Mouse (Mus musculus): Measurements from ENCODE around the gene Mns1. TPM values are rescaled to one million over a fixed set of nuclear protein-coding genes. Genes with fewer than 3 reads are reported as not detected.

The Mns1 gene
- polyA plus RNA-seq, 1 experiment from 2014 or later, result 5.0 TPM

- H3K36me3 ChIP-seq (ENCODE audit: control insufficient read depth, insufficient read depth, low read length), result no peaks in the 10 kb centered on the region
- no peak overlapping the region for H3K4me3 ChIP-seq (ENCODE audit: low read depth, low read length)
- DNase-seq (ENCODE audit: low spot score) (no peak), ATAC-seq (ENCODE audit: low FRiP score, low TSS enrichment) (no peak)
- no peak overlapping the region for H3K9ac ChIP-seq (ENCODE audit: low read length)
- H3K4me2 ChIP-seq (replicated peaks; ENCODE audit: low read depth), result no peak overlapping the region
- 46% methylated on average over 2 of the region's 2 CpGs for WGBS
- H3K4me1 ChIP-seq (replicated peaks; ENCODE audit: control insufficient read depth, insufficient read depth), result 0 out of 2 replicates have a peak, but pooled peaks cover 2% of the 10 kb centered on the region
- no peaks in the 10 kb centered on the region for H3K9me3 ChIP-seq (ENCODE audit: control insufficient read depth, low read length)
- no peak for TF ChIP-seq CTCF (IDR thresholded peaks at IDR 0.05; ENCODE audit: low read depth)
- TF ChIP-seq EP300 (optimal IDR thresholded peaks at IDR 0.05), result no peak
- no peak overlapping the region for H3K27ac ChIP-seq (replicated peaks)
- H3K27me3 ChIP-seq (ENCODE audit: control insufficient read depth, insufficient read depth, low read length), result no peaks in the 10 kb centered on the region
Measured at GRCm38 (mm10) chr9:72496691-72497090, 58.9 kb downstream of the Mns1 start.

DNA sequence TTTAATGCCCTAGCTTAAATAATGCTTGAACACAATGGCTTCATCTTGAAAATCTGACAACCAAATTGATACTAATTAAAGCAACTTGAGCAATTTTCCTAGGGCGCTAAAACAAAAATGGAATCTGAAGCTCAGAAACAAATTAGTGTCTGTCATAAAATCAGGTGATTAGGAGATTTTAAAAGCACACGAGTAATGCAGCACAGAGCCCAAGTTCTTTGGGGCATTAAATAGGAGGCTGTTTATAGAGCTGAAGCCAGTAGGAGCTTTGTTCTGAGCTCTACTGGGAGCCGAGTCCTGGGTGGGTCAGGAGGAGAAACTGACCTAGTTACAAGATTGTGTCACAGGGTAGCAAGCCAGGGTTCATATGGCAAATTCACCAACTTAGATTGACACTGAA lies 59.4 kb downstream of the Mns1 start:
- Histone ChIP-seq H3K4me3 (ENCODE audit: low read depth, low read length) (no peak overlapping the region), H3K9ac (ENCODE audit: low read length) (no peak overlapping the region), H3K36me3 (ENCODE audit: control insufficient read depth, insufficient read depth, low read length) (no peaks in the 10 kb centered on the region), H3K27me3 (ENCODE audit: control insufficient read depth, insufficient read depth, low read length) (no peaks in the 10 kb centered on the region), H3K4me2 (replicated peaks; ENCODE audit: low read depth) (no peak overlapping the region), H3K9me3 (ENCODE audit: control insufficient read depth, low read length) (no peaks in the 10 kb centered on the region), H3K27ac (replicated peaks) (no peak overlapping the region), H3K4me1 (replicated peaks; ENCODE audit: control insufficient read depth, insufficient read depth) (0 out of 2 replicates have a peak, but pooled peaks cover 2% of the 10 kb centered on the region)
- TF ChIP-seq CTCF (IDR thresholded peaks at IDR 0.05; ENCODE audit: low read depth) (no peak), EP300 (optimal IDR thresholded peaks at IDR 0.05) (no peak)
- ATAC-seq (ENCODE audit: low FRiP score, low TSS enrichment) (no peak), DNase-seq (ENCODE audit: low spot score) (no peak)
- 73% methylated on average over 3 of the region's 3 CpGs for WGBS

Small RNAs within 50 kb of the gene (microRNA-seq; reads per million reads assigned to microRNA genes)
- not detected for gene Gm28010

Other genes with a start within 250 kb of the Mns1 start
- 11.4 and 12.0 TPM in 2 replicates for gene Zfp280d, start 163.2 kb upstream of the Mns1 start, polyA plus RNA-seq (2015; fragmentation: Nextera tagmentation; extraction: Ambion mirVana)
- 9.6 and 10.8 TPM in 2 replicates for gene Tex9, start 54.2 kb downstream of the Mns1 start, polyA plus RNA-seq (2015; fragmentation: Nextera tagmentation; extraction: Ambion mirVana)
- 4.5 and 4.9 TPM in 2 replicates for gene Rfx7, start 94.2 kb downstream of the Mns1 start, polyA plus RNA-seq (2015; fragmentation: Nextera tagmentation; extraction: Ambion mirVana)
- gene Nedd4, start 224.3 kb downstream of the Mns1 start, polyA plus RNA-seq (2015; fragmentation: Nextera tagmentation; extraction: Ambion mirVana), result 175 and 195 TPM in 2 replicates

Data from stomach, postnatal 0 days (tissue).